Mouse (Mus musculus) hindbrain, embryonic 16.5 days (tissue): ENCODE data around the gene Bcar1. TPM values are rescaled to one million over a fixed set of nuclear protein-coding genes. Genes with fewer than 3 reads are reported as not detected.

Source experiments
- ATAC-seq: fragments of 200-750 bp; cut with Nextera tagmentation; 2 replicates; pipeline ENCODE4 v1.8.0; 2017; ENCODE audit warnings: moderate TSS enrichment, moderate library complexity
- H3K27ac ChIP-seq: fragments of 300-500 bp; sonication (generic); 2 replicates; pipeline ENCODE4 v1.5.1; 2014; ENCODE audit warnings: low read depth, mild to moderate bottlenecking, control low read depth, low read length, moderate library complexity
- H3K27me3 ChIP-seq: fragments of 300-500 bp; sonication (generic); replicated peaks from 2 replicates; pipeline ENCODE4 v1.6.1; 2014; ENCODE audit warnings: low read length; ENCODE audit not compliant: control insufficient read depth, insufficient read depth
- H3K36me3 ChIP-seq: fragments of 300-500 bp; sonication (generic); 2 replicates; pipeline ENCODE4 v1.6.1; 2014; ENCODE audit warnings: mild to moderate bottlenecking, low read length, moderate library complexity, mixed read lengths; ENCODE audit not compliant: control insufficient read depth, insufficient read depth
- H3K4me1 ChIP-seq: fragments of 300-500 bp; sonication (generic); 2 replicates; pipeline ENCODE4 v1.6.1; 2014; ENCODE audit warnings: low read depth, low read length; ENCODE audit not compliant: control insufficient read depth, insufficient read depth
- H3K4me2 ChIP-seq: fragments of 300-500 bp; sonication (generic); 2 replicates; pipeline ENCODE4 v1.6.1; 2014; ENCODE audit warnings: mild to moderate bottlenecking, low read length, control low read depth, moderate library complexity
- H3K4me3 ChIP-seq: fragments of 300-500 bp; sonication (generic); 2 replicates; pipeline ENCODE4 v1.5.1; 2014; ENCODE audit warnings: mild to moderate bottlenecking, low read length, control low read depth, moderate library complexity
- H3K9ac ChIP-seq: fragments of 300-500 bp; sonication (generic); 2 replicates; pipeline ENCODE4 v1.6.1; 2014; ENCODE audit warnings: low read depth, mild to moderate bottlenecking, control low read depth, low read length, moderate library complexity
- H3K9me3 ChIP-seq: fragments of 300-500 bp; sonication (generic); 2 replicates; pipeline ENCODE4 v1.6.1; 2014; ENCODE audit warnings: mild to moderate bottlenecking, low read length, moderate library complexity; ENCODE audit not compliant: control insufficient read depth
- WGBS: fragments of 180-500 bp; shearing (Covaris S2); extraction: QIAGEN DNeasy Blood & Tissue Kit; methylation state at CpG from one replicate; pipeline ENCODE4 v1.1.7; 2014; 5-methylcytosine and 5-hydroxymethylcytosine counted together
- polyA plus RNA-seq: library from polyadenylated mRNA; unstranded; fragments of >200 nt; fragmentation: Nextera tagmentation; extraction: Ambion mirVana; gene quantifications from 2 replicates; pipeline ENCODE4 v1.2.1, GENCODE M21; 2015

Gene Bcar1
- polyA plus RNA-seq, 1 experiment from 2014 or later, result 37.6 TPM

- 83% methylated on average over 9 of the region's 9 CpGs for WGBS
- Histone ChIP-seq H3K27me3 (no peaks in the 10 kb centered on the region), H3K4me1 (peaks cover 6% of the 10 kb centered on the region), H3K9me3 (no peaks in the 10 kb centered on the region), H3K4me3 (no peak overlapping the region), H3K36me3 (peaks cover 7% of the 10 kb centered on the region; the same call in 1 of the 2 replicates), H3K4me2 (no peak overlapping the region), H3K27ac (no peak overlapping the region), H3K9ac (no peak overlapping the region)
- ATAC-seq, result no peak
Observed at GRCm38 (mm10) chr8:111772083-111772482, 28.5 kb upstream of the Bcar1 start.

DNA sequence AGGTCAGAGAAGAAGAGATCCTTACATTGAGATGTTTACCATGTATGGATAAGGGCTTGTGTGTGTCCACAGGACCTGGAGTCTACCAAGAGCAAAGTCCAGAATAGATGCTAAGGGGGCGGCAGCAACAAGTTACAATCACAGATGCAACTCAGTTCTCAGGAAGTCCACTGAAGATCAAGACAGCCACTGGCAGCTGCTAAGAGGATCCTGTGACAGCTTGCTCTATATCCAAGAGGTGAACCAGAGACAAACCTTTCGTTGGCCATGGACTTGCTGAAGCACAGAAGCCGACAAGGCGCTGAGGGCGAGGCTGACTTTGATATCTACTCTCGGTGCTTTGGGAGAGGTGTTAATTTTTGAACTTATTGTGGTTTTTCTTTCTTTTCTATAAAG lies 28.0 kb upstream of the Bcar1 start:
- ATAC-seq, result no peak
- Histone ChIP-seq H3K36me3 (peaks cover 7% of the 10 kb centered on the region; the same call in 1 of the 2 replicates), H3K4me2 (no peak overlapping the region), H3K9ac (no peak overlapping the region), H3K27ac (no peak overlapping the region), H3K9me3 (no peaks in the 10 kb centered on the region), H3K27me3 (no peaks in the 10 kb centered on the region), H3K4me3 (no peak overlapping the region), H3K4me1 (peaks cover 6% of the 10 kb centered on the region)
- 97% methylated on average over 6 of the region's 6 CpGs for WGBS

DNA sequence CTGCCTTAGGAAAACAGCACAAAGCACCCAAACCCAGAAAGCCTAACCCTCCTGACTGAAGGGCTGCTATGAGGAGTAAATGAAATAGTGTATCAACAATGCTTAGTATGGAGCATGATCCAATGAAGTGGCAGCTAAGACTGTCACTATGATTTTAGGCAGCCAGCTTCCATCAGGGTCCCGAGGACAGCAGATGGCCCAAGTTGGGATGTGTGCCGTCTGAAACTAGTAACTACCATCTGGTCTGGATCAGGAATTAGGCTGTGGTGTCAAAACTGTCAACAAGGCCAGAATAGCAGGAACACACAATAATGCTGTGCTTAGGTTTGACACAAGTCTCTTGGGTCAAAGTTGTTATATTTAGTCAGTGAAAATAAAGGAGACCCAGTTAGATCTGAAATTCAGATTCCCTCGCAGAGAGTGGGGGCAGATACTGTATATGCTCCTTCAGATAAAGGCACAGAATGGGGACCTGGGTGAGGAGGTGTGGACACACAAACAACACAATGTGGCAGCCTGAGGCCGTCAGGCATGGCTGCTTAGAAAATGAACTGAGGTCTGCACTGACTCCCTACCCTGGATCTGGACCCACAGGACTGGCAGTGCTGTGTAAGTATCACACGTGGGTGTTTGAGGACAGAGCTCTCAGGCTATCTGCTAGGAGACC lies 27.5 kb upstream of the Bcar1 start:
- no peaks in the 10 kb centered on the region for H3K27me3 ChIP-seq
- H3K4me3 ChIP-seq, result no peak overlapping the region
- no peaks in the 10 kb centered on the region for H3K9me3 ChIP-seq
- no peak overlapping the region for H3K9ac ChIP-seq
- 70% methylated on average over 5 of the region's 5 CpGs for WGBS
- H3K4me2 ChIP-seq, result no peak overlapping the region
- peaks cover 6% of the 10 kb centered on the region for H3K4me1 ChIP-seq
- H3K27ac ChIP-seq, result no peak overlapping the region
- peaks cover 7% of the 10 kb centered on the region; the same call in 1 of the 2 replicates for H3K36me3 ChIP-seq
- ATAC-seq, result no peak

DNA sequence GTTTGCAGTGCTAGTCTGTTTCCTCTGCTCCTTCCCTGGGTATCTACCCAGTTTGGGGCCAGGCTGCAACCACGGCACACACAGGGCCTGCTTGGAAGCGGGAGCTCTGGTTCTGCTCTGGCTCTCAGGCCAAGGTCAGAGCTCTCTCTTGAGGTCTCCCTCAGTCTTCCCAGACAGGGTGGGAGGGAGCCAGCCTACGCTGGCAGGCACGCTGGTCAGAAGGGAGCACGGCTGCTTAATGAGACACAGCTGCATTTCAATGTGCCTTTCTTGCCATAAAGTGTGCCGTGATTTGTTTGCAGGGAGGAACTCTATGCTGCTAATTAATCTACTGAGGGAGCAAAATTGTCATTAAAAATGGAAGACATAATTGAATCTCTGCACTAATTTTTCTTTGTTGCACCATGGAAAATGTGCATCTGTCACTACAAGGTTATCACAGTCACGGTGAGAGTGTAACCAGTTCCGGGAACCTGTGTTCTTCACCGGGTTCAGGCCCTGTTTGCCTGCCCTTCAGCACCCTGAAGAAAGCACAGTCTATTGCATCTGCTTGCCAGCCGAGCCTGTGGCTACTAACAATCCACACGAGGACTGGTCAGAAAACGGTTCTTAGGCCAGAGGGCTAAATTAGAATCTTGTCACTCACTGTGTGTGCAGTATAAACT lies 26.3 kb upstream of the Bcar1 start:
- ATAC-seq, result peak; percentile 80

DNA sequence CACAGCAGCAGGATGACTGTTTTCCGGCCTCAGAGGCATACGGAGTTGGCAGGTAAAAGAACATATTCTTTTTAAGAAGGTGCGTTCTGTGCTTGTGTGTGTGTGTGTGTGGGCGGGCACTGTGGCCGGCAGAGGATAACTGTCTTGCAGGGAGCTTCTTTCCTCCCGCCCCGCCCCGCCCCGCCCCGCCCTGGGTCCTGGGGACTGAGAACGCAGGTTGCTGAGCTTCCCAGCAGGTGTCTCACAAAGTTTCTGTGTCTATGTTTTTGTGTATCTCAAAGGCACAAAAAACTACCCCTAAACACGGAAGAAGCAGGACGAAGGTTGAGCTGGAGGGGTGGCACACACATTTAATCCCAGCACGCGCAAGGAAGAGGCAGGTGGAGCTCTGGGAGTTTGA lies 25.7 kb upstream of the Bcar1 start:
- Histone ChIP-seq H3K27ac (peak overlapping the region; percentile 55), H3K4me2 (no peak overlapping the region), H3K4me1 (peaks cover 6% of the 10 kb centered on the region), H3K9ac (no peak overlapping the region), H3K9me3 (no peaks in the 10 kb centered on the region), H3K4me3 (no peak overlapping the region), H3K36me3 (0 out of 2 replicates have a peak, but pooled peaks cover 2% of the 10 kb centered on the region), H3K27me3 (no peaks in the 10 kb centered on the region)
- WGBS, result 58% methylated on average over 15 of the region's 15 CpGs
- ATAC-seq, result no peak

More for the DNA sequence above, 26.3 kb upstream of the Bcar1 start:
- H3K36me3 ChIP-seq, result peaks cover 7% of the 10 kb centered on the region; the same call in 1 of the 2 replicates
- peak overlapping the region; percentile 55 for H3K27ac ChIP-seq
- H3K9me3 ChIP-seq, result no peaks in the 10 kb centered on the region
- 28% methylated on average over 12 of the region's 12 CpGs for WGBS
- no peaks in the 10 kb centered on the region for H3K27me3 ChIP-seq
- H3K4me3 ChIP-seq, result no peak overlapping the region
- peaks cover 6% of the 10 kb centered on the region for H3K4me1 ChIP-seq
- H3K9ac ChIP-seq, result no peak overlapping the region
- no peak overlapping the region for H3K4me2 ChIP-seq

- no peak overlapping the region for H3K4me3 ChIP-seq
- no peak overlapping the region for H3K27ac ChIP-seq
- no peak overlapping the region for H3K4me2 ChIP-seq
- 89% methylated on average over 6 of the region's 6 CpGs for WGBS
- peaks cover 6% of the 10 kb centered on the region for H3K4me1 ChIP-seq
- 0 out of 2 replicates have a peak, but pooled peaks cover 2% of the 10 kb centered on the region for H3K36me3 ChIP-seq
- H3K27me3 ChIP-seq, result no peaks in the 10 kb centered on the region
- ATAC-seq, result no peak
- H3K9me3 ChIP-seq, result no peaks in the 10 kb centered on the region
- no peak overlapping the region for H3K9ac ChIP-seq
Observed at GRCm38 (mm10) chr8:111768651-111769050, 25.0 kb upstream of the Bcar1 start.

DNA sequence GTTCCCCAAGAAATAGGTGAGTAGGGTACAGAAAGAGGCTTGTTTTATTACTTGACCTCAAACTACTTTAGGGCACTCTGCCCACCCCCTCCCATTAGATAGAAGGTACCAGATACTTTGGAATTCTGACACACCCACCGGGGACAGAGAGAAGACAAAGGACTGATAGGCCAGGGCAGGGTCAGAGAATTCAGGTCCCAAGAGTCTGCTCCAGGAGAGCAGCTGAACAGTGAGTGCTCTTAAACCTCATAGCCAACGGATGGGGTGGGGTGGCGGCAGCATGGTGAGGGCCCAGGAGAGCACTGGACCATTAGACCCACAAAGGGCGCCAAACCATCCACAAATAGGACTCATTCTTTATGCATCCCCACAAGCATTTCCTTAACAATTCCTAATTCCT lies 22.0 kb upstream of the Bcar1 start:
- H3K27ac ChIP-seq, result no peak overlapping the region
- WGBS, result 86% methylated on average over 4 of the region's 4 CpGs
- no peak for ATAC-seq
- no peak overlapping the region for H3K4me3 ChIP-seq
- peaks cover 4% of the 10 kb centered on the region for H3K4me1 ChIP-seq
- H3K9ac ChIP-seq, result no peak overlapping the region
- H3K9me3 ChIP-seq, result no peaks in the 10 kb centered on the region
- H3K36me3 ChIP-seq, result 0 out of 2 replicates have a peak, but pooled peaks cover 2% of the 10 kb centered on the region
- no peaks in the 10 kb centered on the region for H3K27me3 ChIP-seq
- no peak overlapping the region for H3K4me2 ChIP-seq

GRCm38 (mm10) chr8:111765096-111765495 lies 21.5 kb upstream of the Bcar1 start:
- no peak for ATAC-seq
- no peaks in the 10 kb centered on the region for H3K9me3 ChIP-seq
- H3K27ac ChIP-seq, result no peak overlapping the region
- peaks cover 4% of the 10 kb centered on the region for H3K4me1 ChIP-seq
- H3K4me2 ChIP-seq, result no peak overlapping the region
- no peak overlapping the region for H3K4me3 ChIP-seq
- H3K36me3 ChIP-seq, result 0 out of 2 replicates have a peak, but pooled peaks cover 2% of the 10 kb centered on the region
- no peaks in the 10 kb centered on the region for H3K27me3 ChIP-seq
- WGBS, result 98% methylated on average over 9 of the region's 9 CpGs
- no peak overlapping the region for H3K9ac ChIP-seq

DNA sequence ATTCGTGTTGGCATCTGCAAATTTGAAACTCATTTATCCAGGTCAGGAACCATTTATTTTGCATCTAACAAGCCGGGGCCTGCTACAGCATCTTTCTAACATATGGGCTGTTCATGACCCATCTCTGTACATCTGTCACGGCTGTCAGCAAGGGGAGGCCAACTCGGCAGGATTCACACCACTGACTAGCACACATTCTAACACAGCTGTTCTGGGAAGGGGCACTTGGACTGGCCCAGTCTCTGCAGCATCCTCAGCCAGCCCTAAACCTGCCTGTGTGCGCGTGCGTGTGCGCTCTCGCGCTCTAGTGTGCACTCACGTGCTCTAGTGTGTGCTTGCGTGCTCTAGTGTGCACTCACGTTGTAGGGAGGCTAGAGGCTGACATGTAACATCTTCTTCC lies 17.1 kb upstream of the Bcar1 start:
- no peak overlapping the region for H3K27ac ChIP-seq
- no peak overlapping the region for H3K4me2 ChIP-seq
- no peaks in the 10 kb centered on the region for H3K27me3 ChIP-seq
- no peak overlapping the region for H3K9ac ChIP-seq
- no peak for ATAC-seq
- 68% methylated on average over 13 of the region's 13 CpGs for WGBS
- H3K4me1 ChIP-seq, result no peaks in the 10 kb centered on the region
- H3K4me3 ChIP-seq, result no peak overlapping the region
- no peaks in the 10 kb centered on the region for H3K36me3 ChIP-seq
- no peaks in the 10 kb centered on the region for H3K9me3 ChIP-seq
